Mouse (Mus musculus) CH12.LX (cell line): ENCODE results near the gene Ttll11. TPM values are rescaled to one million over a fixed set of nuclear protein-coding genes. Genes with fewer than 3 reads are reported as not detected.

Source experiments
- DNase-seq: peaks from one replicate; pipeline ENCODE4 v3.0.0-alpha.2; 2013; ENCODE audit errors: extremely low read depth
- H3K27ac ChIP-seq: 2 replicates; pipeline ENCODE4 v1.5.1; 2012; ENCODE audit warnings: low read depth, mild to moderate bottlenecking, control low read depth, moderate library complexity; ENCODE audit not compliant: insufficient read depth
- H3K27me3 ChIP-seq: replicated peaks from 2 replicates; pipeline ENCODE3; 2012; ENCODE audit warnings: inconsistent platforms
- H3K36me3 ChIP-seq, 2 experiments: replicated peaks in 1 of 2; 2 replicates each; pipeline versions ENCODE3 to v1.6.1; 2012; ENCODE audit warnings: inconsistent platforms in 1 of 2, low read length in 1 of 2, mild to moderate bottlenecking in 1 of 2, mixed read lengths in 1 of 2, moderate library complexity in 1 of 2; ENCODE audit not compliant: control insufficient read depth in 1 of 2, insufficient read depth in 1 of 2
- H3K4me1 ChIP-seq, 2 experiments: 2 replicates each; pipeline ENCODE4 v1.6.1; 2012; ENCODE audit warnings: inconsistent platforms in 1 of 2, moderate library complexity in 1 of 2; ENCODE audit not compliant: insufficient read depth in 2 of 2, control insufficient read depth in 1 of 2
- H3K4me2 ChIP-seq: 2 replicates; pipeline ENCODE4 v1.6.1; 2012; ENCODE audit warnings: low read depth, mild to moderate bottlenecking, control low read depth; ENCODE audit not compliant: poor library complexity, insufficient read depth, severe bottlenecking
- H3K4me3 ChIP-seq, 3 experiments: fragments of 150-350 bp in 1 of 3; sonication (generic) in 1 of 3; replicated peaks in 1 of 3; 2 replicates each; pipeline versions ENCODE3 to v1.5.1; 2011 to 2012; ENCODE audit warnings: low read depth in 2 of 3, low read length in 2 of 3, mild to moderate bottlenecking in 2 of 3, moderate library complexity in 2 of 3, control low read depth in 1 of 3, improper control_type of control experiment in 1 of 3, inconsistent platforms in 1 of 3, mixed read lengths in 1 of 3; ENCODE audit not compliant: poor library complexity in 1 of 3
- H3K79me2 ChIP-seq: replicated peaks from 2 replicates; pipeline ENCODE4 v1.6.1; 2012; ENCODE audit warnings: mild to moderate bottlenecking, moderate library complexity; ENCODE audit not compliant: control insufficient read depth, poor library complexity, insufficient read depth, severe bottlenecking; ENCODE audit errors: extremely low read depth
- H3K9ac ChIP-seq: 2 replicates; pipeline ENCODE4 v1.6.1; 2012; ENCODE audit warnings: low read depth, mild to moderate bottlenecking, control low read depth, moderate library complexity; ENCODE audit not compliant: insufficient read depth
- H3K9me3 ChIP-seq: replicated peaks from 2 replicates; pipeline ENCODE3; 2012; ENCODE audit warnings: low read length, inconsistent platforms, mixed read lengths
- BHLHE40 ChIP-seq: IDR thresholded peaks from 2 replicates; pipeline ENCODE4 v1.6.1; 2011; ENCODE audit warnings: mild to moderate bottlenecking, low read depth, low read length, improper control_type of control experiment
- CHD2 ChIP-seq: IDR thresholded peaks from 2 replicates; pipeline ENCODE4 v1.6.1; 2011; ENCODE audit warnings: low read length, improper control_type of control experiment
- CTCF ChIP-seq, 2 experiments: IDR thresholded peaks in 1 of 2; conservative IDR thresholded peaks in 1 of 2; 2 replicates each; pipeline ENCODE4 v1.5.1; 2011 to 2012; ENCODE audit warnings: low read depth in 2 of 2, low read length in 2 of 2, improper control_type of control experiment in 1 of 2, inconsistent platforms in 1 of 2, mild to moderate bottlenecking in 1 of 2, moderate library complexity in 1 of 2
- E2F4 ChIP-seq: IDR thresholded peaks from 2 replicates; pipeline ENCODE4 v1.6.1; 2011; ENCODE audit warnings: low read depth, low read length, improper control_type of control experiment; ENCODE audit not compliant: insufficient replicate concordance
- EP300 ChIP-seq: IDR thresholded peaks from 2 replicates; pipeline ENCODE4 v1.6.1; 2011; ENCODE audit warnings: low read length, improper control_type of control experiment
- ETS1 ChIP-seq: conservative IDR thresholded peaks from 2 replicates; pipeline ENCODE4 v1.6.1; 2012; ENCODE audit warnings: low read depth, mild to moderate bottlenecking, inconsistent platforms, low read length, improper control_type of control experiment, moderate library complexity
- GABPA ChIP-seq: IDR thresholded peaks from 2 replicates; pipeline ENCODE4 v1.6.1; 2012; ENCODE audit warnings: low read depth, low read length, improper control_type of control experiment, inconsistent platforms; ENCODE audit not compliant: insufficient replicate concordance
- JUN ChIP-seq: IDR thresholded peaks from 2 replicates; pipeline ENCODE4 v1.6.1; 2011; ENCODE audit warnings: low read depth, mild to moderate bottlenecking, low read length, improper control_type of control experiment, moderate library complexity; ENCODE audit not compliant: insufficient read depth
- MAFK ChIP-seq: IDR thresholded peaks from 2 replicates; pipeline ENCODE4 v1.6.1; 2011; ENCODE audit warnings: low read length, improper control_type of control experiment; ENCODE audit not compliant: insufficient replicate concordance
- MAX ChIP-seq: IDR thresholded peaks from 2 replicates; pipeline ENCODE4 v1.6.1; 2011; ENCODE audit warnings: low read length, improper control_type of control experiment
- MAZ ChIP-seq: IDR thresholded peaks from 2 replicates; pipeline ENCODE4 v1.6.1; 2012; ENCODE audit warnings: low read depth, mild to moderate bottlenecking, inconsistent platforms, low read length, improper control_type of control experiment, moderate library complexity
- MEF2A ChIP-seq: IDR thresholded peaks from 2 replicates; pipeline ENCODE4 v1.6.1; 2014; ENCODE audit warnings: low read depth, mild to moderate bottlenecking, inconsistent platforms, low read length, improper control_type of control experiment, borderline replicate concordance
- NELFE ChIP-seq: IDR thresholded peaks from 2 replicates; pipeline ENCODE4 v1.6.1; 2011; ENCODE audit warnings: low read depth, low read length, improper control_type of control experiment
- PAX5 ChIP-seq: IDR thresholded peaks from 2 replicates; pipeline ENCODE4 v1.6.1; 2012; ENCODE audit warnings: low read length, inconsistent platforms, mixed read lengths
- POLR2AphosphoS2 ChIP-seq: IDR thresholded peaks from 2 replicates; pipeline ENCODE4 v1.6.1; 2011; ENCODE audit warnings: low read depth, low read length, improper control_type of control experiment
- SMC3 ChIP-seq: IDR thresholded peaks from 2 replicates; pipeline ENCODE4 v1.6.1; 2011; ENCODE audit warnings: low read depth, low read length, improper control_type of control experiment
- TCF12 ChIP-seq: IDR thresholded peaks from 2 replicates; pipeline ENCODE4 v1.6.1; 2014; ENCODE audit warnings: low read depth, mild to moderate bottlenecking, inconsistent platforms, low read length, improper control_type of control experiment
- UBTF ChIP-seq: IDR thresholded peaks from 2 replicates; pipeline ENCODE4 v1.6.1; 2012; ENCODE audit warnings: low read depth, mild to moderate bottlenecking, inconsistent platforms, low read length, improper control_type of control experiment, moderate library complexity
- ZNF384 ChIP-seq: IDR thresholded peaks from 2 replicates; pipeline ENCODE4 v1.6.1; 2012; ENCODE audit warnings: low read depth, low read length, improper control_type of control experiment, inconsistent platforms
- dilution Hi-C: fragments of 300-500 bp; cut with MboI; formaldehyde crosslinking; loops from 2 replicates; pipeline ENCODE4 v1.14.3; 2020; ENCODE audit warnings: low sequenced_read_pairs; ENCODE audit not compliant: extremely low pct_unique_long_range_greater_than_20kb, extremely low pct_ligation_motif_present
- in situ Hi-C: fragments of 300-500 bp; cut with MboI; formaldehyde crosslinking; loops from 3 replicates; pipeline ENCODE4 v1.14.3; 2019; ENCODE audit warnings: low sequenced_read_pairs, low pct_ligation_motif_present, low pct_unique_long_range_greater_than_20kb, mixed read lengths
- polyA plus RNA-seq: library from polyadenylated mRNA; unstranded; fragments of >175 nt; gene quantifications from 2 replicates; pipeline ENCODE4 v1.2.1, GENCODE M21; 2012; ENCODE audit warnings: low read depth; ENCODE audit not compliant: insufficient read length
- total RNA-seq, 2 experiments: library from RNA; depleted of rRNA; stranded (reverse); fragments of 300-350 nt in 1 of 2; fragments of >200 nt in 1 of 2; gene quantifications; 2 replicates each; pipeline ENCODE4 v1.2.3; 2012 to 2014

Ttll11 gene
- total and polyA plus RNA-seq, 3 experiments, result 0.04 to 0.31 (median 0.11) TPM

DNA sequence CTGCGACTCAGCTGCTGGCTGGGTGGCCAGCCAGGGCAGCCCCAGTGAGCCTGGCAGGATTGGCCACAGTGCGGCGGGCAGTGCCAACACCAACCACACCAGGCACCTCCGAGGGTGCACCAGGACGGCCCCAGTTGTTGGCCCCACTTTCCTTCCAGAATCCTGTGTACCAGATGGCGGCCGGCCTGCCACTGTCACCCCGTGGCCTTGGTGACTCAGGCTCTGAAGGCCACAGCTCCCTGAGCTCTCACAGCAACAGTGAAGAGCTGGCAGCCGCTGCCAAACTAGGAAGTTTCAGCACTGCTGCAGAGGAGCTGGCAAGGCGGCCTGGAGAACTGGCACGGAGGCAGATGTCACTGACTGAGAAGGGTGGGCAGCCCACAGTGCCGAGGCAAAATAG, 259.6 kb downstream of the Ttll11 start:
- Histone ChIP-seq H3K36me3 (peaks cover 58 to 83% of the 10 kb centered on the region in 2 experiments), H3K27ac (no peak overlapping the region), H3K9ac (no peak overlapping the region), H3K4me3 (no peak overlapping the region), H3K79me2 (no peaks in the 10 kb centered on the region), H3K4me2 (no peak overlapping the region), H3K9me3 (no peaks in the 10 kb centered on the region), H3K27me3 (no peaks in the 10 kb centered on the region), H3K4me1 (peaks cover 7 to 59% of the 10 kb centered on the region in 2 experiments)
- DNase-seq, result no peak
- dilution Hi-C loops, result no loop called here
- TF ChIP-seq POLR2AphosphoS2 (no peak), NELFE (no peak), JUN (no peak), BHLHE40 (no peak), ZNF384 (no peak), SMC3 (no peak), MAZ (no peak), PAX5 (no peak), ETS1 (no peak), EP300 (no peak), MAX (no peak), MAFK (no peak), CHD2 (no peak), CTCF (conservative IDR thresholded peaks at IDR 0.05 in 1 of 2, IDR thresholded peaks at IDR 0.05 in 1 of 2; ENCODE audit: low read depth in 2 of 2, low read length in 2 of 2) (no peak), GABPA (no peak), TCF12 (no peak), UBTF (no peak), E2F4 (no peak)
- in situ Hi-C loops, result no loop called here

DNA sequence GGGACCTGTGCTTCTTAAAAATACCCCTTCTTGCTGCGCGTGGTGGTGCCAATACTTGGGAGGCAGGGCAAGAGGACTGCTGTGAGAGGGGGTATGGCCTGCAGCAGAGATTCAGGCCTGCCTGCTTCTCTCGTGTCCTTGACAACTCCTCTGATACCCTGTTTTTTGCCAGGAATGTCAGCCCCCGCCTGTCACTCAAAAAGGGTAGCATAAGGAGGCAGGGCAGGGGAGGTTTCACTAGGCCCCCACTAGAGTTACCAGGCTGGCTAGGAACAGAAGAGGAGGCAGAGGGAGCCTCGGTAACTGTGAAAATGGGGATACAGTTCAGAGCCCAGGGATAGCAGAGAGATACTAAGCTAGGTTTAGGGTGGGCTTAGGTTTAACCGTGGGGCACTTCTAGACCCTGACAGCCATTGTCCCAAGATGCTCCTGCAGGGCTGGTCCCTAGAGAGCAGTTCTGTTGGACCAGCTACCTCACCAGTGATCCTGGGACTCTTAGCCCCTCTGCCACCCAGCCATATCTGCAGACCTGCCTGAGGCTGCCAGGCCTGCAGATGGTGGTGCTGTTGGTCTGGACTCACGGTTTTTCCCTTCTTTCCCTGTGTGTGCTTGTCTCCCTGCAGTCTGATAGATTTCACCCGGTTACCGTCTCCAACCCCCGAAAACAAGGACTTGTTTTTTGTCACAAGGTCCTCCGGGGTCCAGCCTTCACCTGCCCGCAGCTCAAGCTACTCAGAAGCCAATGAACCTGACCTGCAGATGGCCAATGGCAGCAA, 260.3 kb downstream of the Ttll11 start:
- H3K9me3 ChIP-seq, result no peaks in the 10 kb centered on the region
- DNase-seq, result no peak
- no peak for TF ChIP-seq POLR2AphosphoS2
- TF ChIP-seq MEF2A, result no peak
- TF ChIP-seq ZNF384, result no peak

More for the DNA sequence above, 260.3 kb downstream of the Ttll11 start:
- no peak overlapping the region for H3K9ac ChIP-seq
- H3K79me2 ChIP-seq, result no peaks in the 10 kb centered on the region
- peaks cover 7 to 65% of the 10 kb centered on the region in 2 experiments for H3K4me1 ChIP-seq
- in situ Hi-C loops, result no loop called here
- H3K36me3 ChIP-seq, result peaks cover 61 to 88% of the 10 kb centered on the region in 2 experiments
- no peaks in the 10 kb centered on the region for H3K27me3 ChIP-seq
- no peak overlapping the region for H3K4me3 ChIP-seq
- dilution Hi-C loops, result no loop called here
- no peak overlapping the region for H3K27ac ChIP-seq
- no peak overlapping the region for H3K4me2 ChIP-seq
